Comparison of ENCODE assay signal across 17 mouse cellular contexts in the genomic region with DNA sequence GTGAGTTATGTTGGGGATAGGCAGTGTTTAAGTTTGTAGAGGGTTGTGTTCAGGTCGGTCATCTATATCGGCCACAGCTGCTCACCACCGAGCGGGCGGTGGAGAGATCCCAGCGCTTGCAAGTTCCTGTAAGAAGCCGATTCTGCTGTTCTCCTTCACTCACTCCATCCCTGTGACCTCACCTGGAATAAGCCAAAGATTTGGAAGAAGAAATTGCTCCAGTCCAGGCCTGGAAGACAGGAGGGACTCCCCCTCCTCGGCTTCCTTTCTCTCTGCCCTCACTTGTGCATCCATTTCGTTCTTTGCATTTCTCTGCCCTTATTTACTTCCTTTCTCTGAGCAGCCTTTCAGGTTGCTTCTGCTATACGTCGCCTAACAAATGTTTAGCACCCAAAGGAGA.
DNase-seq lines count a peak whose midpoint lies in the region; ATAC-seq and TF ChIP-seq lines count a peak whose summit lies in the region.
"Had no signal": no experiment of that assay in that cellular context is flagged by ENCODE, and none has a peak within 500 bp of the region (broad histone marks: within the 10 kb centered on the region; RNA-seq: fewer than 3 reads in every experiment).

No protein-coding gene starts in this region.

- peak overlapping the region; percentile 53 for H3K4me3 ChIP-seq in forebrain, embryonic 15.5 days
- H3K4me3 ChIP-seq in forebrain, embryonic 12.5 days (replicated peaks), result no peak overlapping the region
- no peak overlapping the region for H3K4me3 ChIP-seq in neural tube, embryonic 12.5 days
- peak overlapping the region; percentile 50 for H3K4me3 ChIP-seq in hindbrain, postnatal 0 days (ENCODE audit: low read length)
- H3K4me3 ChIP-seq: erythroblast, embryonic 14.5 days; heart, embryonic 10.5 days; intestine, embryonic 15.5 days; liver, embryonic 12.5 days had no signal

- no peaks in the 10 kb centered on the region for H3K36me3 ChIP-seq in forebrain, embryonic 15.5 days
- H3K36me3 ChIP-seq in forebrain, embryonic 12.5 days (replicated peaks), result no peaks in the 10 kb centered on the region
- H3K36me3 ChIP-seq in neural tube, embryonic 12.5 days, result no peaks in the 10 kb centered on the region
- H3K36me3 ChIP-seq in hindbrain, postnatal 0 days (ENCODE audit: insufficient read depth, low read length), result no peaks in the 10 kb centered on the region
- H3K36me3 ChIP-seq: heart, embryonic 10.5 days; intestine, embryonic 15.5 days; liver, embryonic 12.5 days; midbrain, embryonic 12.5 days had no signal

- WGBS in forebrain, embryonic 15.5 days, result 89% methylated on average over 11 of the region's 11 CpGs
- 89% methylated on average over 11 of the region's 11 CpGs for WGBS in forebrain, embryonic 12.5 days
- 86% methylated on average over 11 of the region's 11 CpGs for WGBS in neural tube, embryonic 12.5 days
- WGBS in hindbrain, postnatal 0 days, result 81% methylated on average over 11 of the region's 11 CpGs

- no peaks in the 10 kb centered on the region for H3K9me3 ChIP-seq in forebrain, embryonic 15.5 days
- no peaks in the 10 kb centered on the region for H3K9me3 ChIP-seq in forebrain, embryonic 12.5 days
- H3K9me3 ChIP-seq in neural tube, embryonic 12.5 days, result no peaks in the 10 kb centered on the region
- H3K9me3 ChIP-seq in hindbrain, postnatal 0 days (ENCODE audit: low read length), result no peaks in the 10 kb centered on the region
- H3K9me3 ChIP-seq: heart, embryonic 10.5 days; intestine, embryonic 15.5 days; liver, embryonic 12.5 days; midbrain, embryonic 12.5 days had no signal

- no peak for ATAC-seq in forebrain, embryonic 15.5 days (replicated peaks)
- no peak for ATAC-seq in forebrain, embryonic 12.5 days (ENCODE audit: low FRiP score)
- no peak for ATAC-seq in neural tube, embryonic 12.5 days (ENCODE audit: low FRiP score, low read depth)
- ATAC-seq in hindbrain, postnatal 0 days, result no peak
- ATAC-seq: intestine, embryonic 15.5 days; liver, embryonic 12.5 days had no signal

- H3K4me2 ChIP-seq in forebrain, embryonic 15.5 days (replicated peaks), result peak overlapping the region; percentile 79
- no peak overlapping the region for H3K4me2 ChIP-seq in forebrain, embryonic 12.5 days
- H3K4me2 ChIP-seq in neural tube, embryonic 12.5 days (replicated peaks), result 0 out of 2 replicates have a peak overlapping the region, but pooled peaks have one; percentile 5
- peak overlapping the region; percentile 74 for H3K4me2 ChIP-seq in hindbrain, postnatal 0 days (ENCODE audit: low read depth, low read length)
- H3K4me2 ChIP-seq: intestine, embryonic 15.5 days; liver, embryonic 12.5 days; lung, embryonic 14.5 days had no signal

- peaks cover 37% of the 10 kb centered on the region for H3K4me1 ChIP-seq in forebrain, embryonic 15.5 days
- H3K4me1 ChIP-seq in forebrain, embryonic 12.5 days, result peaks cover 12% of the 10 kb centered on the region
- peaks cover 8% of the 10 kb centered on the region; the same call in 1 of the 2 replicates for H3K4me1 ChIP-seq in neural tube, embryonic 12.5 days
- peaks cover 8% of the 10 kb centered on the region; the same call in 1 of the 2 replicates for H3K4me1 ChIP-seq in hindbrain, postnatal 0 days (ENCODE audit: insufficient read depth, low read length)
- H3K4me1 ChIP-seq: intestine, embryonic 15.5 days; liver, embryonic 12.5 days had no signal

- DNase-seq in neural tube, embryonic 10.5 days (ENCODE audit: extremely low spot score, low spot score), result no peak
- no peak for DNase-seq in hindbrain, postnatal 0 days (ENCODE audit: low spot score)
- DNase-seq in gastrocnemius, postnatal 4 days (ENCODE audit: low spot score in 2 of 2), result no peak
- no peak for DNase-seq in kidney, postnatal 14 days
- DNase-seq: gastrocnemius, postnatal 25 days; heart, postnatal 10 days; lung, embryonic 14.5 days; lung, postnatal 4 days; thymus, postnatal 25 days had no signal

- no peak overlapping the region for H3K9ac ChIP-seq in forebrain, embryonic 15.5 days (replicated peaks)
- H3K9ac ChIP-seq in forebrain, embryonic 12.5 days, result no peak overlapping the region
- H3K9ac ChIP-seq in neural tube, embryonic 12.5 days, result no peak overlapping the region
- H3K9ac ChIP-seq in hindbrain, postnatal 0 days (replicated peaks; ENCODE audit: low read length), result no peak overlapping the region
- H3K9ac ChIP-seq: intestine, embryonic 15.5 days; liver, embryonic 12.5 days; lung, embryonic 14.5 days; midbrain, embryonic 12.5 days had no signal

- TF ChIP-seq CTCF in hindbrain, postnatal 0 days (IDR thresholded peaks at IDR 0.05; ENCODE audit: low read depth), result no peak

- H3K27ac ChIP-seq in forebrain, embryonic 15.5 days (replicated peaks), result no peak overlapping the region
- H3K27ac ChIP-seq in forebrain, embryonic 12.5 days, result no peak overlapping the region
- no peak overlapping the region for H3K27ac ChIP-seq in neural tube, embryonic 12.5 days
- no peak overlapping the region for H3K27ac ChIP-seq in hindbrain, postnatal 0 days
- H3K27ac ChIP-seq: heart, embryonic 10.5 days; intestine, embryonic 15.5 days; liver, embryonic 12.5 days; midbrain, embryonic 12.5 days had no signal

- no peaks in the 10 kb centered on the region for H3K27me3 ChIP-seq in forebrain, embryonic 15.5 days
- H3K27me3 ChIP-seq in forebrain, embryonic 12.5 days, result peaks cover 47% of the 10 kb centered on the region
- H3K27me3 ChIP-seq in neural tube, embryonic 12.5 days (replicated peaks), result peaks cover 10% of the 10 kb centered on the region; the same call in 1 of the 2 replicates
- H3K27me3 ChIP-seq in hindbrain, postnatal 0 days (ENCODE audit: insufficient read depth, low read length), result no peaks in the 10 kb centered on the region

Comparison
In these comparisons a context has a peak if more than half of its experiments do, and no peak if none do; other contexts are left out.
1. H3K4me3 ChIP-seq: peak in forebrain, embryonic 15.5 days (single experiment) and hindbrain, postnatal 0 days (single experiment); none in forebrain, embryonic 12.5 days (single experiment) and neural tube, embryonic 12.5 days (single experiment).